Comparison of ENCODE assay signal across 8 mouse cellular contexts in genomic region chr9:102840792-102841778, GRCm38 (mm10). TPM values are rescaled to one million over a fixed set of nuclear protein-coding genes. Genes with fewer than 3 reads are reported as not detected.
A peak's percentile ranks its signal among the peaks of the same experiment; 100 is the strongest.
DNase-seq lines count a peak whose midpoint lies in the region.

No protein-coding gene starts in this region.

- peak; percentile 56 for DNase-seq in adrenal gland, adult 2 months
- no peak for DNase-seq in adrenal gland, adult 8-10 months
- DNase-seq in adrenal gland, postnatal 10 days, result peak; percentile 66
- DNase-seq in gastrocnemius, postnatal 14 days, result peak; percentile 49
- peak; percentile 42 to 44 for DNase-seq in kidney, adult 8-10 months
- peak; percentile 73 for DNase-seq in lung, postnatal 10 days
- no peak for DNase-seq in spleen, adult 18-20 months
- DNase-seq in testis, postnatal 10 days (ENCODE audit: low spot score), result no peak

- intact Hi-C loops in gastrocnemius, postnatal 14 days (cut with DNase I; ENCODE audit: low total_unique reads), result no loop called here

RNA-seq across cellular contexts. Expression of gene Ryk, which starts 6.4 kb away (rescaled TPM):
- total RNA-seq in adrenal gland, adult 2 months (2021), result 10 to 100 TPM; 53.8 to 71.2 TPM
- 28.6 and 30.7 TPM in 2 replicates for polyA plus RNA-seq in adrenal gland, adult 2 months (2012; rRNA removed)
- total RNA-seq in adrenal gland, adult 8-10 months (2022), result 10 to 100 TPM; 49.7 to 79.8 (median 68.1) TPM
- total RNA-seq in adrenal gland, postnatal 10 days (2021), result 10 to 100 TPM; 53.2 to 55.4 TPM
- total RNA-seq in gastrocnemius, postnatal 14 days (2021), result 10 to 100 TPM; 43.8 to 46.8 TPM

Comparison
In these comparisons a context has a peak if more than half of its experiments do, and no peak if none do; other contexts are left out.
1. DNase-seq: peak in adrenal gland, adult 2 months (single experiment), adrenal gland, postnatal 10 days (single experiment), gastrocnemius, postnatal 14 days (single experiment), kidney, adult 8-10 months (2 of 2) and lung, postnatal 10 days (single experiment); none in adrenal gland, adult 8-10 months (single experiment), spleen, adult 18-20 months (0 of 2) and testis, postnatal 10 days (single experiment).